Mouse (Mus musculus): Measurements from ENCODE around the gene Lin7b. TPM values are rescaled to one million over a fixed set of nuclear protein-coding genes. Genes with fewer than 3 reads are reported as not detected.

Lin7b gene
- 0.65 and 1.0 TPM in 2 replicates for polyA plus RNA-seq (2012; rRNA removed)

- peaks cover 13% of the 10 kb centered on the region; the same call in 1 of the 2 replicates for H3K27me3 ChIP-seq (ENCODE audit: control insufficient read depth, insufficient read depth, low read length)
- no peak within 1 kb of the TSS for H3K27ac ChIP-seq (ENCODE audit: control insufficient read depth, insufficient read depth, low read length)
- peak; percentile 49; the same call in 1 of the 2 replicates for TF ChIP-seq CTCF (IDR thresholded peaks at IDR 0.05; ENCODE audit: borderline replicate concordance, control insufficient read depth, extremely low read depth, insufficient read depth, low read length, poor library complexity)
- TF ChIP-seq POLR2A (IDR thresholded peaks at IDR 0.05; ENCODE audit: control insufficient read depth, extremely low read depth, insufficient read depth, low read length, poor library complexity): no peak
- H3K4me1 ChIP-seq (replicated peaks; ENCODE audit: control insufficient read depth, insufficient read depth, low read length): peaks cover 28% of the 10 kb centered on the region
- peak; percentile 88 for DNase-seq
- H3K36me3 ChIP-seq (ENCODE audit: control insufficient read depth, insufficient read depth, low read length): peaks cover 6% of the 10 kb centered on the region
- H3K4me3 ChIP-seq (ENCODE audit: control insufficient read depth, insufficient read depth, low read length): peak within 1 kb of the TSS; percentile 49
- 14% methylated on average over 28 of the region's 28 CpGs for WGBS
Measured at GRCm38 (mm10) chr7:45370475-45371311, at the start of gene Lin7b. Gene Lin7b (minus strand): TSS chr7:45370583.

- Histone ChIP-seq H3K4me3 (ENCODE audit: control insufficient read depth, insufficient read depth, low read length) (no peak overlapping the region), H3K36me3 (ENCODE audit: control insufficient read depth, insufficient read depth, low read length) (peaks cover 22% of the 10 kb centered on the region), H3K4me1 (replicated peaks; ENCODE audit: control insufficient read depth, insufficient read depth, low read length) (peaks cover 27% of the 10 kb centered on the region), H3K27ac (ENCODE audit: control insufficient read depth, insufficient read depth, low read length) (no peak overlapping the region), H3K27me3 (ENCODE audit: control insufficient read depth, insufficient read depth, low read length) (peaks cover 23% of the 10 kb centered on the region)
- no peak for TF ChIP-seq POLR2A (IDR thresholded peaks at IDR 0.05; ENCODE audit: control insufficient read depth, extremely low read depth, insufficient read depth, low read length, poor library complexity)
- TF ChIP-seq CTCF (IDR thresholded peaks at IDR 0.05; ENCODE audit: borderline replicate concordance, control insufficient read depth, extremely low read depth, insufficient read depth, low read length, poor library complexity): no peak
- 17% methylated on average over 13 of the region's 13 CpGs for WGBS
- DNase-seq: no peak
Measured at GRCm38 (mm10) chr7:45417962-45418492, 47.6 kb upstream of the Lin7b start.

- 7% methylated on average over 37 of the region's 37 CpGs for WGBS
- Histone ChIP-seq H3K36me3 (ENCODE audit: control insufficient read depth, insufficient read depth, low read length) (no peaks in the 10 kb centered on the region), H3K27ac (ENCODE audit: control insufficient read depth, insufficient read depth, low read length) (no peak overlapping the region), H3K4me3 (ENCODE audit: control insufficient read depth, insufficient read depth, low read length) (no peak overlapping the region), H3K4me1 (replicated peaks; ENCODE audit: control insufficient read depth, insufficient read depth, low read length) (peaks cover 27% of the 10 kb centered on the region), H3K27me3 (ENCODE audit: control insufficient read depth, insufficient read depth, low read length) (peaks cover 23% of the 10 kb centered on the region)
- TF ChIP-seq CTCF (IDR thresholded peaks at IDR 0.05; ENCODE audit: borderline replicate concordance, control insufficient read depth, extremely low read depth, insufficient read depth, low read length, poor library complexity): no peak
- no peak for TF ChIP-seq POLR2A (IDR thresholded peaks at IDR 0.05; ENCODE audit: control insufficient read depth, extremely low read depth, insufficient read depth, low read length, poor library complexity)
- no peak for DNase-seq
Measured at GRCm38 (mm10) chr7:45415636-45416035, 45.3 kb upstream of the Lin7b start.

- no peak overlapping the region for H3K4me3 ChIP-seq (ENCODE audit: control insufficient read depth, insufficient read depth, low read length)
- peaks cover 23% of the 10 kb centered on the region for H3K27me3 ChIP-seq (ENCODE audit: control insufficient read depth, insufficient read depth, low read length)
- H3K4me1 ChIP-seq (replicated peaks; ENCODE audit: control insufficient read depth, insufficient read depth, low read length): peaks cover 27% of the 10 kb centered on the region
- no peak for DNase-seq
- 27% methylated on average over 12 of the region's 12 CpGs for WGBS
- H3K27ac ChIP-seq (ENCODE audit: control insufficient read depth, insufficient read depth, low read length): no peak overlapping the region
- TF ChIP-seq POLR2A (IDR thresholded peaks at IDR 0.05; ENCODE audit: control insufficient read depth, extremely low read depth, insufficient read depth, low read length, poor library complexity): no peak
- no peak for TF ChIP-seq CTCF (IDR thresholded peaks at IDR 0.05; ENCODE audit: borderline replicate concordance, control insufficient read depth, extremely low read depth, insufficient read depth, low read length, poor library complexity)
- no peaks in the 10 kb centered on the region for H3K36me3 ChIP-seq (ENCODE audit: control insufficient read depth, insufficient read depth, low read length)
Measured at GRCm38 (mm10) chr7:45414740-45415224, 44.4 kb upstream of the Lin7b start.

GRCm38 (mm10) chr7:45413864-45414739 lies 43.7 kb upstream of the Lin7b start:
- 3% methylated on average over 27 of the region's 27 CpGs for WGBS
- no peak for TF ChIP-seq POLR2A (IDR thresholded peaks at IDR 0.05; ENCODE audit: control insufficient read depth, extremely low read depth, insufficient read depth, low read length, poor library complexity)
- no peak for TF ChIP-seq CTCF (IDR thresholded peaks at IDR 0.05; ENCODE audit: borderline replicate concordance, control insufficient read depth, extremely low read depth, insufficient read depth, low read length, poor library complexity)
- Histone ChIP-seq H3K27me3 (ENCODE audit: control insufficient read depth, insufficient read depth, low read length) (peaks cover 23% of the 10 kb centered on the region), H3K4me3 (ENCODE audit: control insufficient read depth, insufficient read depth, low read length) (peak overlapping the region; percentile 32), H3K4me1 (replicated peaks; ENCODE audit: control insufficient read depth, insufficient read depth, low read length) (peaks cover 27% of the 10 kb centered on the region), H3K27ac (ENCODE audit: control insufficient read depth, insufficient read depth, low read length) (no peak overlapping the region), H3K36me3 (ENCODE audit: control insufficient read depth, insufficient read depth, low read length) (no peaks in the 10 kb centered on the region)
- DNase-seq: no peak

Data from thymus, adult 2 months (tissue).